Mouse (Mus musculus): ENCODE measurements around the gene Aipl1. TPM values are rescaled to one million over a fixed set of nuclear protein-coding genes. Genes with fewer than 3 reads are reported as not detected.

The Aipl1 gene
- polyA plus RNA-seq, 1 experiment from 2014 or later = 0.29 TPM

GRCm38 (mm10) chr11:71985101-71985711 lies 52.1 kb downstream of the Aipl1 start:
- Histone ChIP-seq H3K27me3 (ENCODE audit: control insufficient read depth, insufficient read depth, low read length) (no peaks in the 10 kb centered on the region), H3K36me3 (ENCODE audit: control insufficient read depth, insufficient read depth, low read length) (no peaks in the 10 kb centered on the region), H3K27ac (replicated peaks; ENCODE audit: low read depth, low read length) (peak overlapping the region; percentile 3; the same call in 1 of the 2 replicates), H3K9me3 (ENCODE audit: control insufficient read depth, low read length) (no peaks in the 10 kb centered on the region), H3K4me3 (replicated peaks; ENCODE audit: low read depth, low read length) (no peak overlapping the region), H3K4me1 (ENCODE audit: control insufficient read depth, insufficient read depth, low read length) (peaks cover 18% of the 10 kb centered on the region), H3K9ac (replicated peaks; ENCODE audit: low read length) (no peak overlapping the region), H3K4me2 (ENCODE audit: low read length) (no peak overlapping the region)
- ATAC-seq (ENCODE audit: low FRiP score, low TSS enrichment) = no peak
- WGBS = 33% methylated on average over 4 of the region's 4 CpGs
- peak; percentile 26 for DNase-seq

GRCm38 (mm10) chr11:71984093-71984492 lies 53.2 kb downstream of the Aipl1 start:
- H3K27ac ChIP-seq (replicated peaks; ENCODE audit: low read depth, low read length) = no peak overlapping the region
- H3K27me3 ChIP-seq (ENCODE audit: control insufficient read depth, insufficient read depth, low read length) = no peaks in the 10 kb centered on the region
- no peak overlapping the region for H3K4me2 ChIP-seq (ENCODE audit: low read length)
- no peaks in the 10 kb centered on the region for H3K36me3 ChIP-seq (ENCODE audit: control insufficient read depth, insufficient read depth, low read length)
- H3K9ac ChIP-seq (replicated peaks; ENCODE audit: low read length) = no peak overlapping the region
- DNase-seq = no peak
- 86% methylated on average over 2 of the region's 2 CpGs for WGBS
- no peaks in the 10 kb centered on the region for H3K9me3 ChIP-seq (ENCODE audit: control insufficient read depth, low read length)
- no peak overlapping the region for H3K4me3 ChIP-seq (replicated peaks; ENCODE audit: low read depth, low read length)
- H3K4me1 ChIP-seq (ENCODE audit: control insufficient read depth, insufficient read depth, low read length) = peaks cover 18% of the 10 kb centered on the region
- ATAC-seq (ENCODE audit: low FRiP score, low TSS enrichment) = no peak

Other genes starting within 250 kb of the Aipl1 start
- gene Pimreg, start 4.5 kb upstream of the Aipl1 start, polyA plus RNA-seq (2014; fragmentation: Nextera tagmentation; extraction: Ambion mirVana) = 26.5 and 39.3 TPM in 2 replicates
- gene Pitpnm3, start 98.3 kb upstream of the Aipl1 start, polyA plus RNA-seq (2014; fragmentation: Nextera tagmentation; extraction: Ambion mirVana) = 4.0 and 5.0 TPM in 2 replicates
- 0.12 and 0.19 TPM in 2 replicates for gene Gm43951, start 169.3 kb upstream of the Aipl1 start, polyA plus RNA-seq (2014; fragmentation: Nextera tagmentation; extraction: Ambion mirVana)
- 16.9 and 22.2 TPM in 2 replicates for gene 4933427D14Rik, start 169.9 kb upstream of the Aipl1 start, polyA plus RNA-seq (2014; fragmentation: Nextera tagmentation; extraction: Ambion mirVana)
- 137 and 150 TPM in 2 replicates for gene Txndc17, start 170.0 kb upstream of the Aipl1 start, polyA plus RNA-seq (2014; fragmentation: Nextera tagmentation; extraction: Ambion mirVana)
- 61.1 and 68.5 TPM in 2 replicates for gene Med31, start 178.1 kb upstream of the Aipl1 start, polyA plus RNA-seq (2014; fragmentation: Nextera tagmentation; extraction: Ambion mirVana)
- gene Slc13a5, start 229.7 kb upstream of the Aipl1 start, polyA plus RNA-seq (2014; fragmentation: Nextera tagmentation; extraction: Ambion mirVana) = 1.0 and 2.0 TPM in 2 replicates

Measured in midbrain, embryonic 14.5 days (tissue).